Mouse (Mus musculus) midbrain, postnatal 0 days (tissue): ENCODE measurements at regions not wholly inside any gene's neighbourhood (a gene's known extent, or its start where the extent isn't known, plus 50 kb on each side); places are given as distances from the start of the nearest gene placed in this dataset.

Experiments used
- ATAC-seq: fragments of 200-750 bp; cut with Nextera tagmentation; 2 replicates; pipeline ENCODE4 v1.8.0; 2017; ENCODE audit warnings: moderate number of reproducible peaks, mild to moderate bottlenecking, moderate TSS enrichment, moderate library complexity; ENCODE audit not compliant: low FRiP score
- DNase-seq: peaks from one replicate; pipeline ENCODE4 v3.0.0-alpha.2; 2015; ENCODE audit warnings: low spot score
- H3K27ac ChIP-seq: fragments of 300-500 bp; sonication (generic); 2 replicates; pipeline ENCODE4 v1.5.1; 2014; ENCODE audit warnings: low read depth, mild to moderate bottlenecking, low read length, mixed read lengths
- H3K27me3 ChIP-seq: fragments of 300-500 bp; sonication (generic); 2 replicates; pipeline ENCODE4 v1.6.1; 2014; ENCODE audit warnings: low read length, control low read depth, mixed read lengths; ENCODE audit not compliant: insufficient read depth
- H3K36me3 ChIP-seq: fragments of 300-500 bp; sonication (generic); 2 replicates; pipeline ENCODE4 v1.6.1; 2014; ENCODE audit warnings: low read length, control low read depth, mixed read lengths; ENCODE audit not compliant: insufficient read depth
- H3K4me1 ChIP-seq: fragments of 300-500 bp; sonication (generic); 2 replicates; pipeline ENCODE4 v1.6.1; 2014; ENCODE audit warnings: mild to moderate bottlenecking, control low read depth, antibody characterized with exemption, low read length, mixed read lengths; ENCODE audit not compliant: insufficient read depth
- H3K4me2 ChIP-seq: fragments of 300-500 bp; sonication (generic); 2 replicates; pipeline ENCODE4 v1.6.1; 2014; ENCODE audit warnings: low read depth, mild to moderate bottlenecking, low read length, mixed read lengths; ENCODE audit not compliant: poor library complexity, severe bottlenecking
- H3K4me3 ChIP-seq: fragments of 300-500 bp; sonication (generic); 2 replicates; pipeline ENCODE4 v1.5.1; 2014; ENCODE audit warnings: low read depth, mild to moderate bottlenecking, low read length, moderate library complexity
- H3K9ac ChIP-seq: fragments of 300-500 bp; sonication (generic); replicated peaks from 2 replicates; pipeline ENCODE4 v1.6.1; 2014; ENCODE audit warnings: mild to moderate bottlenecking, low read length, moderate library complexity, mixed read lengths; ENCODE audit not compliant: poor library complexity, severe bottlenecking
- H3K9me3 ChIP-seq: fragments of 300-500 bp; sonication (generic); 2 replicates; pipeline ENCODE4 v1.6.1; 2016; ENCODE audit warnings: low read length, control low read depth
- CTCF ChIP-seq: IDR thresholded peaks from 2 replicates; pipeline ENCODE4 v1.5.1; 2016; ENCODE audit warnings: antibody characterized with exemption, mild to moderate bottlenecking
- WGBS: fragments of 180-500 bp; shearing (Covaris S2); extraction: QIAGEN DNeasy Blood & Tissue Kit; methylation state at CpG from one replicate; pipeline ENCODE4 v1.1.7; 2014; 5-methylcytosine and 5-hydroxymethylcytosine counted together

- Histone ChIP-seq H3K36me3 (no peaks in the 10 kb centered on the region), H3K9ac (no peak overlapping the region), H3K4me1 (no peaks in the 10 kb centered on the region), H3K9me3 (no peaks in the 10 kb centered on the region), H3K27ac (no peak overlapping the region), H3K4me3 (no peak overlapping the region), H3K4me2 (no peak overlapping the region), H3K27me3 (no peaks in the 10 kb centered on the region)
- TF ChIP-seq CTCF: no peak
- DNase-seq (no peak), ATAC-seq (no peak)
- WGBS: 85% methylated on average over 2 of the region's 2 CpGs
These were observed 94.7 kb upstream of the E030018B13Rik start for GRCm38 (mm10) chr7:63822001-63822400.

GRCm38 (mm10) chr7:63824009-63824408 is 92.6 kb upstream of the E030018B13Rik start:
- WGBS: 65% methylated on average over 7 of the region's 7 CpGs
- no peak for TF ChIP-seq CTCF
- Histone ChIP-seq H3K36me3 (no peaks in the 10 kb centered on the region), H3K4me3 (no peak overlapping the region), H3K9me3 (no peaks in the 10 kb centered on the region), H3K4me2 (no peak overlapping the region), H3K27me3 (no peaks in the 10 kb centered on the region), H3K9ac (no peak overlapping the region), H3K4me1 (no peaks in the 10 kb centered on the region), H3K27ac (no peak overlapping the region)
- DNase-seq: no peak
- no peak for ATAC-seq

- H3K36me3 ChIP-seq: no peaks in the 10 kb centered on the region
- no peaks in the 10 kb centered on the region for H3K9me3 ChIP-seq
- ATAC-seq: no peak
- no peak for TF ChIP-seq CTCF
- H3K9ac ChIP-seq: no peak overlapping the region
- H3K4me1 ChIP-seq: no peaks in the 10 kb centered on the region
- no peak for DNase-seq
- no peaks in the 10 kb centered on the region for H3K27me3 ChIP-seq
- WGBS: 85% methylated on average over 9 of the region's 9 CpGs
- no peak overlapping the region for H3K4me3 ChIP-seq
- H3K27ac ChIP-seq: no peak overlapping the region
- H3K4me2 ChIP-seq: no peak overlapping the region
These were observed 87.2 kb upstream of the E030018B13Rik start for GRCm38 (mm10) chr7:63829362-63829920.

- no peaks in the 10 kb centered on the region for H3K9me3 ChIP-seq
- ATAC-seq (no peak), DNase-seq (no peak)
- no peaks in the 10 kb centered on the region for H3K27me3 ChIP-seq
- H3K27ac ChIP-seq: no peak overlapping the region
- H3K4me2 ChIP-seq: no peak overlapping the region
- H3K9ac ChIP-seq: no peak overlapping the region
- no peak for TF ChIP-seq CTCF
- no peak overlapping the region for H3K4me3 ChIP-seq
- H3K4me1 ChIP-seq: no peaks in the 10 kb centered on the region
- 91% methylated on average over 6 of the region's 6 CpGs for WGBS
- H3K36me3 ChIP-seq: no peaks in the 10 kb centered on the region
These were observed 83.0 kb upstream of the E030018B13Rik start for GRCm38 (mm10) chr7:63833676-63834075.

GRCm38 (mm10) chr7:63835958-63836357 is 80.7 kb upstream of the E030018B13Rik start:
- H3K27me3 ChIP-seq: no peaks in the 10 kb centered on the region
- H3K36me3 ChIP-seq: no peaks in the 10 kb centered on the region
- no peak for DNase-seq
- H3K4me1 ChIP-seq: no peaks in the 10 kb centered on the region
- no peak overlapping the region for H3K9ac ChIP-seq
- no peak overlapping the region for H3K4me2 ChIP-seq
- no peak overlapping the region for H3K4me3 ChIP-seq
- no peak for TF ChIP-seq CTCF
- no peaks in the 10 kb centered on the region for H3K9me3 ChIP-seq
- H3K27ac ChIP-seq: no peak overlapping the region
- no peak for ATAC-seq
